Mouse (Mus musculus) T-cell, adult 2 months (primary cell): Measurements from ENCODE around the gene Necab3.
A peak's percentile ranks its signal among the peaks of the same experiment; 100 is the strongest.

ENCODE experiments used
- DNase-seq: peaks from one replicate; pipeline ENCODE4 v3.0.0; 2022; ENCODE audit warnings: low spot score

The Necab3 gene

GRCm38 (mm10) chr2:154571976-154572375 is 13.3 kb upstream of the Necab3 start:
- no peak for DNase-seq

- DNase-seq = no peak
These were observed 12.6 kb upstream of the Necab3 start for GRCm38 (mm10) chr2:154571266-154571665.

- no peak for DNase-seq
These were observed 12.0 kb upstream of the Necab3 start for GRCm38 (mm10) chr2:154570666-154571065.

DNA sequence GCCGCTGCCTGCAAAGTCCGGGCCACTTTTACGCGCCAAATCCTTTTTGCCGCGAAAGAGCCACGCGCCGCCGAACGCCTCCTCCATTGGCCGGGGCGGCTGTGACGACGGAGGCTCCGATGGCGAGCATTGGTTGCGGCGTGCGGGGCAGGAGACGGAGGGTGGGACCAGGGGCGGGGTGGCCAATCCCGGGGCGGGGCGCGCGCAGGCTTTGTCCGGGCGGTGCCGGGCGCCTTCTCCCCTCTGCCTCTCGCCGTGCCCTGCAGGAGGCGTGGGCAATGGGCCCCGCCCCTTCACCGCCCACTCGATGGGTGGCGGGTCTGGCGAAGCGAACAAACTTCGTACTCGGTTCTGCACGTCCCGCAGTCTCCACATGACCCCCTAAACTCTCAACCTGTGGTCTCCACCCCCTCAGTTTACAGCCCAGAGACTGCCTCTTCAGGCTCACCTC is 11.2 kb upstream of the Necab3 start, which contains the start of gene E2f1:
Gene E2f1 (minus strand): TSS at position 57 of the 451 bp plus-strand sequence.
- peak; percentile 94 for DNase-seq

GRCm38 (mm10) chr2:154569071-154569748 is 10.5 kb upstream of the Necab3 start:
- DNase-seq = no peak

GRCm38 (mm10) chr2:154568329-154569070 is 9.8 kb upstream of the Necab3 start:
- DNase-seq = no peak

GRCm38 (mm10) chr2:154567766-154568165 is 9.1 kb upstream of the Necab3 start:
- no peak for DNase-seq

- no peak for DNase-seq
These were observed 8.0 kb upstream of the Necab3 start for GRCm38 (mm10) chr2:154566641-154567040.

GRCm38 (mm10) chr2:154565562-154565961 is 6.9 kb upstream of the Necab3 start:
- no peak for DNase-seq

- no peak for DNase-seq
These were observed 5.0 kb upstream of the Necab3 start for GRCm38 (mm10) chr2:154563612-154564170.

DNA sequence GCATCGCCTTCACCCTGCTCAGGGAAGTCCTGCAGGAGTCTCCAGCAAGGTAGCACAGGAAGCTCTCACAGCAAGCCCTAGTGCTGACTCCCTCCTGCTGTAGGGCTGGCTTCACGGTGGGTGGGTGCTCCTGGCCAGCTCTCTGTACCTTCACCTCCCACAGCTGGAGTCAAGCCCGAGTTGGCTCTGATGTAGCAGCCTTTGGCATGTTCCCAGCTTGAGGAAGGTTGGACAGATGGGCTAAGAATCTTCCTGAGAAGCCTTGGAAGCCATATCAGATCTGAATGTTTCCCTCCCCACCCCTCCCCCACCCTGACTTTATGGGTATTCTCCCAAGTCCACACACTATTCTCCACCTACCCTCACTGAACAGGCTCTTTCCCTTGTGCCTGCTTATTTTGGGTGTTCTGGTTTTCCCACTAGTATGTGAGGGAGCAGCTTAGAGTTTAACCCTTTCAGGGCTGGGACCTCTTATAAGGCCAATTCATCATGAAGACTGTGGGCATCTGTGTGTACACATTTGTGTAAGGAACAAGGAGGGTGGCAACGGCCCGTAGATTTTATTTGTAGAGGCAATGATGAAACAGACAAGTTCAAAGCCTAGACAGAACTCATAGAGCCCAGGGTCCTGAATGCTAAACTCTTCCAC is 1.4 kb downstream of the Necab3 start:
- no peak for DNase-seq

DNA sequence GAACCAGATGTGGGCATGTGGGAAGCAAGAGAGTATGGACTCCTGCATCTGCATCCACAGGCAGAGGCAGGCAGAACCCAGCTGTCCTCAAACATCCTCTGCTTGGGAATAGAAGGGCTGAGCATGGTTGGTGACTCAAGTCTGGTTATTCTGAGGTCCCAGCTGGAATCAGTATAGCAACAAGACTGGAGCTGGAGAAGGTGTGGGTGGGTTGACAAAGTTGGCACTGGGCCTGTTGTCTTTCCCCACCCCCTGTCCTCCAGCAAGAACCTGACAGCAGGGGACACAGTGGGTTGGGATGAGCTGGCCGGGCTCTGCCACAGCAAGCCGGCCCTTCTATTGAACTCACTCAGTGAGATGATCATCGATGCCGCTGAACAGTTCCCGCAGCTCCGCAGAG is 3.5 kb downstream of the Necab3 start:
- no peak for DNase-seq

DNA sequence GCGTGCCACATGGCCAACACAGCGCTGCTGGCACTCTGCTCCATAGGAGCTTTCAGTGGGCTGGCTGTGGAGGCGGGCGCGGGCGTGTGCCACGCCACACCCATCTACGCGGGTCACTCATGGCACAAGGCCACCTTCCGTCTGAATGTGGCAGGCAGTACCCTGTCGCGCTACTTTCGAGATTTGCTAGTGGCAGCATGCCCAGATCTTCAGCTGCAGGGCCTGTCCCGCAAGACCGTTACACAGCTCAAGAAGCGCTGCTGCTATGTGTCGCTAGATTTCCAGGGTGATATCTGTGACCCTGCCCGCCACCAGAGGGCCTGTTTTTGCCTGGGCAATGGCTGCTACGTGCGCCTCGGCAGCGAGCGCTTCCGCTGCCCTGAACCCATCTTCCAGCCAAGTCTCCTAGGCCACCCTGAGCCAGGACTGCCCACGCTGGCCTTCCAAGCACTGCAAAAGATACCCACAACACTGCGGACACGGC is 6.2 kb downstream of the Necab3 start:
- DNase-seq = peak; percentile 53

DNA sequence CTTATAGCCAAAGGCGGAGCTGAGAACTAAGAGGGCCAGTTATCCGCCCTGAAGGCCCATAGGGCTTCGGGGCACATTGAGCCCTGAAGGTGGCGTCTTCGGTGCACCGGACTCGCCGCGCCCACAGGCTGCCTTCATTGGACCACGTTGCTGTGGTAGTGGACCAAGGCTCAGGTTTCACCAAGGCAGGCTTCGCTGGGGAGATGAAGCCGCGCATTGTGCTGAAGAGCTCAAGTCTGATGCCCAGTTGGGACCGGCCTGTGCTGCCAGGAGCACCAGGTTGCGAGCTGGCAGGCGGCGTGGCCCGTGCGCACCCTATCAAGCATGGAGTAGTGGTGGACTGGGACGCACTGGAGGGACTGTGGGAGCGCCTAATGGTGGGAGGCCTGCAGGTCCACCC is 6.8 kb downstream of the Necab3 start:
- DNase-seq = no peak

DNA sequence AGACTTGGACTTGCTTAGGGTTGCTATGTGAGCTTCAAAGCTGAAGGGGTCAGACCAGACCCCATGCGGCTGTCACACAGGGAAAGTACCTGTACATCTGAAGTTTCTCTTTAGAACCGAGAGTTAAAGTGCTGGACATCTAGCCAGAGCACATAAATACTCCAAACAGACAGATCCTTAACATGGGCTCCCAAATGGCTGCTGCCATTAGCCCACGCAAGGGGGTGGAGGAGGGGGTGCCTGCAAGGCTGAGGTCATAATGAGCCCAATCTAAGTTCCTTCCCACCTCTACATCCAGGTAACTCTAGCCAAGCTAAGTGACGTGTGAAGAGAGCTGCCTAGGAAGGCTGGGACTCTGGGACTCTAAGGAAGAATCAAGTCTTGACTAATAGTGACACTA is 7.2 kb downstream of the Necab3 start, which contains the start of gene Actl10:
Gene Actl10 (plus strand): TSS at position 301 of the 400 bp plus-strand sequence.
- no peak for DNase-seq

DNA sequence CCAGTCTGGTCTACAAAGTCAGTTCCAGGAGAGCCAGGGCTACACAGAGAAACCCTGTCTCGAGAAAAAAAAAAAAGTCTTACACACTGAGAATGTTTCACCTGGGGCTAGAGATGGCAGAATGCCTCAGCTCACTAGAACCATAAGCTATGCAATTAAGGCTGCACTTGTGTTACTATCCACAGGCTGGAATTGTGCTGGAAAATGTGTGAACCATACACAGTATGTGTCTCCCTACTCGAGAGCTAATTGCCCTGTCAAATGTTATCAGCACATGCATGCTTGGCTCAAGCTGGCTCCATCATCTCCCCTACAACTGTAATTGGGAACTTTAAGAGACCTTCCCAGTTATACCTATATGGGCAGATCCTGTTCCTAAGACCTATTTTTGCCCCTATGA is 7.8 kb downstream of the Necab3 start:
- no peak for DNase-seq

DNA sequence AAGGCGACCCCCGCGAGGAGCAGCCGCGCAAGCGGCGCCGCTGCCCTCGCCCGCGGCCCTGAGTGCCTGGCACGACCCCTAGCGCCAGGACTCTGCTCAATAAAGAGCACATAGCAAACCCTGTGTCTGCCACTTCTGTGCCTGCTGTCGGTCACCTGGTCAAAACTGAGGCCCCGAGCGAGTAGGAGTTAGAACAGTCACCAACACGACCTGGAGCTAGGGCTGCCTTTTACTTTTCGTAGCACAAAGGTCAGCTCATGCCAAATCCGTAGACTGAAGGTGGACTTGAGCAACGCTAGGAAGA is 8.9 kb downstream of the Necab3 start:
- no peak for DNase-seq

GRCm38 (mm10) chr2:154549127-154549885 is 9.4 kb downstream of the Necab3 start:
- no peak for DNase-seq

GRCm38 (mm10) chr2:154548688-154549087 is 10.0 kb downstream of the Necab3 start:
- no peak for DNase-seq

DNA sequence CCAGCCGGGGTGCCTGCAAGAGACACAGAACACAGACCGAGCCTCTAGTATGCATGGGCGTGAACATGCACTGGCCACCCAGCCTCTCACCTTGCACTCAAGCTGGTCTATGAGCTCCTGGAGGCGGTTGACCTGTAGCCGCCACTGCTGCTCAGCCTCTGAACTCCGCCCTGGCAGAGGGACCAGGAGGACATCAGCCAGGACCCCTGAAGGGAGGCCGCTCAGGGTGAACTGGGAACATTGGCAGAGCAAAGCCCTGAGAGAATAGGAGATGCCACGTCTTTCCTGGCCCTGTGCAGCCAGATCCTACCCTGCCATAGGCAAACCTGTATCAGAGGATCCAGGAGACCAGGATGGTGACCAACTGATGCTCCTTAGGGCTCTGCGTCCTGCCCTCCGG is 12.0 kb downstream of the Necab3 start, which contains the start of gene 1700003F12Rik:
Gene 1700003F12Rik (plus strand): TSS at position 375 of the 400 bp plus-strand sequence.
- DNase-seq = no peak

- no peak for DNase-seq
These were observed 14.9 kb downstream of the Necab3 start for GRCm38 (mm10) chr2:154543567-154544347.
